Mouse (Mus musculus) mouse embryonic stem cell (cell line): ENCODE data around the gene Etfbkmt.

Experiments
- in situ Hi-C, 2 experiments: fragments of 300-500 bp; cut with MboI; formaldehyde crosslinking; loops; 1 replicate in 1 of 2; 3 replicates in 1 of 2; pipeline ENCODE4 v1.14.3; 2019 to 2020; ENCODE audit warnings: low sequenced_read_pairs in 2 of 2, low pct_unique_long_range_greater_than_20kb in 1 of 2, mixed read lengths in 1 of 2; ENCODE audit not compliant: unreplicated experiment in 1 of 2

The Etfbkmt gene

DNA sequence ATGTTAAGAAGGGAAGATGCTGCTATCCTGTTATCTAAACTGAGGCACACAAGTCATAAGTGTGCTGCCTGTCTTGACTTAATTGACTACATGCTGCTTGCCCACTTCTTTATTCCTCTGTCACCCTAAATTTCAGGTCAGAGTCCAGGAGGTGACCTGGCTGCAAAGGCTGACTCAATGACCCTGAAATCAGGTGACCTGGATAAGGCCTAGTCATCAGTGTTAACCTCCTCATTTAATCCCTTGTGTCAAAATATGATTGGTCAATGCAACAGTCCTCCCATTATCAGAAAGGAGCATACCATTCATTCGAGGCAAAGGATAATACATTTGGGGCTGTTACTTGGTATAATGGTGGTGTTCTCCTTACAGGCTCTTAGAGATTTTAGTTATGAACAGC is at the start of gene Etfbkmt:
Gene Etfbkmt, plus strand, starts transcription at position 379 of the 400 bp plus-strand sequence.
- in situ Hi-C loops, result no loop called here

DNA sequence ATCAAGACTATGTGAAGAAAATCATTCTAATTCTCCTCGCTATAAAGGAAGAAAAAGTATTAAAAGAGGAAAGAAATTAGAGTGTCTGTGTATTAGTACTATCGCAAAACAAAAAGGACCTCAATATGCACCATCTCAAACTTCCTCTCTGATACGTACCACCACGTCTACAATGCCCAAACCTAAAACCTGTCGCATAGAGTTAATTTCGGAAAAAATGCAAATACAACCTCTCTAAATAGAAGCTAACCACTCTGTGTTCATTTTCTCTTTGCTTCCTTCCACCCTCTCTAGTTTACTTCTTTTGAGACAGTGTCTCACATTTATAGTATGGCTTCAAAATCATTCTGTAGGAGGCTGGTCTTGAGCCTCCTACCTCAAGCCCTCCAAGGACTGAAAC is 47.2 kb upstream of the Etfbkmt start:
- in situ Hi-C loops, result no loop called here

GRCm38 (mm10) chr6:149093465-149093864 is 46.2 kb upstream of the Etfbkmt start:
- in situ Hi-C loops, result no loop called here

GRCm38 (mm10) chr6:149094555-149094954 is 45.1 kb upstream of the Etfbkmt start:
- in situ Hi-C loops, result no loop called here

- in situ Hi-C loops, result no loop called here
Observed at GRCm38 (mm10) chr6:149095389-149095788, 44.3 kb upstream of the Etfbkmt start.

DNA sequence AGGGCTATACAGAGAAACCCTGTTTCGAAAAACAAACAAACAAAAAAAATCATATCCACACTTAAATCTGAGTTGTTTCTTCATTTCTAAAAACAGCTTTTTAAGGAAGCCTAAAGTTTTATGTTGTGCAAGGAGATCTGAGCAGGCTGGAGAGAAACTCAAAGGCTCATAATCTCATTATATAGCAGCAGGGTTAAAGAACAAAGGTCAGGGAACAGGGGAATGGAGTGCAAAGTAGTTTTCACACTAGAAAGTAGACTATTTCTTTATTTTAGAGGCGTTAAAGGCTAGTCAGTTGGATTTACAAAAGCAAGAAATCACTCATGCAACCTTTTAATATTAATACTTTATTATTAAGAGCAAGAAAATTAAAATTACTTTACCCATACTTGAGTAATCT is 43.4 kb upstream of the Etfbkmt start:
- in situ Hi-C loops, result no loop called here

GRCm38 (mm10) chr6:149097276-149097675 is 42.4 kb upstream of the Etfbkmt start:
- in situ Hi-C loops, result no loop called here

DNA sequence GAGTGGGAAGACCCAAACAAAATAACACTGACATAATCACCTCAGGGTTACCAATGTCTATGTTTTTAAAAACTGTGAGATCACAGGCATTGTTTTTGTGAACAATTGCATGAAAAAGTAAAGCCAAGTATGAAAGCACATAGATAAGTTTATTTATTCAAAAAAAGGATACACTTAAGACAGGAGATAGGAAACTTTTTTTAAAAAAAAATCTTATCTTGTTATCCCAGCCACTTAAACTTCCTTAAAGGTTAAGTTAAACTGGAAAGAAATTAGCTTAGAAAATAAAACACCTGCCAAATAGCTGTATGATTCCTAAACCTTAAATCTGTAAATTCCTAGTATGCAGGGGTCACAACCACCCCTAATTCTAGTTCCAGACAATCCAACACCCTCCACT is 40.7 kb upstream of the Etfbkmt start:
- in situ Hi-C loops, result no loop called here

DNA sequence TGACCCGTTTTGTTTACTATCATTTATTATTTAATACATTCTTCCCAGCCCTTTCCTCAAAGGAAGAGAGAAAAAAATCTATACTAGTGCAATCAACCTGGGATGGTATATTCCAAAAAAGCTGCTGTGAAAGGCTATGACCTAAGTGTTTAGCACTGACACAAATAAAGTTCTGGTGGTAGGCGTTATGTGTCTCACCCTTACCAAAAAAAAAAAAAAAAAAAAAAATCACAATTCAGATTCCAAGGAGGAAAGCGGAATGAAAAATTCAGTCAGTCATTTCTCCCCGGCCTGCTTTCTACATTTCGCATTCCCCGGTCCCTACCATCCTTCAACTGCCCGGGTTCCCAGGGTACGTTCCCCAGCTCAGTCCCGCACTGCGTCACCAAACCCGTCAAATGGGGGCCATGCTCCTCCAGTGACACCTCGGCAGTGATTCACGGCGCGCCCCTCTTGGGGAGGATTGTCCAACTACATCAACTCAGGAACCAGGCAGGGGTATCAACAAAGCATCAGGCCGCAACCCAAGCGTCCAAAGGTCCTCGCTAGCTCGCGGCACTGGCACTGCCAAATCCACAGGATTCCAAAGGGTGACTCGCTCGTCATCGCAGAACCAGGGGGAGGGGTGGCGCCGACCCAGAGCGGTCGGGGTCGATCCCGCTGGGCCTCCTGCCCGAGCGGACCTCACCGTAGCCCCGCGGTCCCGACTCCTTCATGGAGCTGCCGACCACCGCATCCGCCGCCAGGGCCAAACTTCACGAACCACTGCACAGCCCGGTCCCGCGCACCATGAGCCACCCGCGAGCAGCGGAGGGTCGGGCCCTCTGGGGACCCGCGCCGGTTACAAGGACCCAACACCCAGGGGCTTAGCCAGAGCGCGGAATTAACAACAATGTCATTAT is 39.2 kb upstream of the Etfbkmt start:
- in situ Hi-C loops, result no loop called here

DNA sequence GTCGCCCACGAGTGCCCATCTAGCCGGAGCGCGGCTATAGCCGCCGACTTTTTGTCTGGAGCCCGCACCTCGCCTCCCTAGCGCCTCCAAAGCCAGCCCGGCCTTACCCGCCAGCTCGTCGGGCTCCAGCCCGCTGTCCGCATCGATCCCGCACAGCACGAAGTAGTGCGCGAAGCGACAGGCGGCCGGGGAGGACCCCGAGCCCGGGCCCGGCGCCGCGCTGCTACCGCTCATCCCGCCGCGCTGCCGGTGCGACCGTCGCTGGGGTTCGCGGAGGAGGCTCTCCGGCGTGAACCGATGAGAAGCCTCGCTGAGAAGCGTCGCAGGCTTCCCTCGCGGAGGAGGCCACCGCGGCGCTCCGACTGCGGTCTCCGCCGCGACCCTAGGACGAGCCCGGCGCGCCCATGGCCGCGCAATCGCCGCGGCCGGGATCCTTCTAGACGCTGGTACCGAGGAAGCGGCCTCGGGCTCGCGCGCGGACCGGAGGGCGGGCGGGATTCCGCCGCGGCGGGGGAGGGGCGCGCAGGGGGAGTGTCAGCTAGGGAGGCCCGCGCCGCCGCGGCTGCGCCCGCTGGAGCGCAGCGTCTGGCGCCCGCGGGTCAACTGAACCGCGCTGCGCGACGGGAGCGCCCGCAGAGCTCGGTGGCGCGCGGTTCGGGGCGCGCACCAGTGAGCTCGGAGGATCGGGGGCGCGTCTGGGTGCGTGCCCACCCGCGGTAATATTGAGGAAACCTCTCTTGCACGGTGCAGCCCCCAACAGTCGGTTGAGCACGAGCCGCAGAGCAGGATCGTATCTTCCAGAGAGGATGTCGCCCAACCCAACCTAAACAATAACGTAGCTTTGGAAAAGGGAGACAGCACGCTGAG is 38.3 kb upstream of the Etfbkmt start, which contains the start of gene Dennd5b:
Gene Dennd5b, minus strand, starts transcription at position 605 of the 867 bp plus-strand sequence.
- in situ Hi-C loops, result no loop called here

DNA sequence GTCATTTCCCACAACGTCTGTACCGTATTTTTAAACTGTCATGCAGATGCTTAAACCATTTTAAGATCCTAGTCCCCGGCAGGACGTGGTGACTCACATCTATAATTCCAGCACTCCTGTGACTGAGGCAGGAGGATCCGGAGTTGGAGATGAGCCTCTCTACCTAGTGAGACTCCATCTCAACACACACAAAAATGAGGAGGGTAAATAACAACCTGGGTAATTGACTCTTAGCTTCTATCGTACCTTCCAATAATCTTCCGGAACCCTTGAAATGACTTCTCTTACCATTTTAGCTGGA is 37.8 kb upstream of the Etfbkmt start:
- in situ Hi-C loops, result no loop called here

GRCm38 (mm10) chr6:149103451-149103850 is 36.2 kb upstream of the Etfbkmt start:
- in situ Hi-C loops, result no loop called here

DNA sequence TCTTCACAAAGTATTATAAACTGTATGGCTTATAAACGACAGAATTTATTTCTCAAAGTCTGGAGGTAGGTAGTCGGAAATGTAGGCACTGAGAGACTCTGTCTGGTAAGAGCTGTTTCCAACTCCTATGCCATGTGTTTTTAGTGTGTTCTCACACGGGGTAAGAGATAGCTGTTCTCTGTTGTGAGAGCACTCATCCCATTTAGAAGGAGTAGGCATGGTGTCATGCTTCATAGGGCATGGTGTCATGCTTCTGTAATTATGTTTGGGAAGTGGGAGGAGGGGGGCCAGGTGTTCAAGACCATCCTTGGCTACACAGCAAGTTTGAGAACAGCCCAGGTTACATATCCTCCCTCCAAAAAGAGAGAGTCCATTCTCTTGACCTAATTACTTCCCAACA is 32.0 kb upstream of the Etfbkmt start:
- in situ Hi-C loops, result no loop called here

GRCm38 (mm10) chr6:149108909-149109308 is 30.7 kb upstream of the Etfbkmt start:
- in situ Hi-C loops, result no loop called here

DNA sequence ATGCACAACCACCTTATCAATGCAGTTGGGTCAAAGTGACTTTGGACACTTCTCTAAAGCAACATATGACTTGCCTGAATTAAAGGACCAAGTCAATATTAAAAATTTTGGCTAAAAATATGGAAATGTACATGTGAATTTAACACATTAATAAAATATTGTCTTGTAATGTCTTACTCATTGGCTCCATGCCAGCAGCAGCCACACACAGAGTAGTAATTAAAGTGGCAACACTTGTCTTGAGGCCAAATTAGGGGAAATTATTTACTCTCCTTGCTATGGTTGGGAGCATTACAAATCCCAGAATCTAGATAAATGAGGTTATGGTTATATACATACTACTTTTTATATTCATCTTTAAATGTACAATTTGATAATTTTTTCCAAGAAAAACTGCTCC is 22.7 kb upstream of the Etfbkmt start:
- in situ Hi-C loops, result loop anchor here (5.0 to 10.0 kb wide), 3 partner anchors 52 to 105 kb away; no protein-coding TSS in a partner anchor

DNA sequence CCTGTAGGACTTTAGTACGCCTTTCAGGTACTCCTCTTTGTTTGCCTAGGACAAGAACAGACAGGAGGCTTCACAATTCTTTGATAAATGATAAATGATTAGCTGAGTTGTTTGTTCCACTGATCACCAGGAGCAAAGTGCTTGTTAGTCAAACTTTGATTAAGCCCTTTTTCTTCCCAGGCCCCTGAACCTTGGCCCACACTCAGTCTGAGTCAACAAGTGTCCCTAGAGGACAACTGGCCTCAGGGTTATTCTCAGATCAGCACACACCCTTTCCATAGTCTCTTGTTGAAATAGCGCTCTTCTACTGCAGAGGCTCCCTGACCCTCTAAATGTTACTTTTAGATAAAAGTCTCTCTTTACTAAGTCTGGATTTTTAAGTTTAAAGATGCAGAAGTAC is 20.7 kb upstream of the Etfbkmt start:
- in situ Hi-C loops, result loop anchor here (5.0 to 10.0 kb wide), 3 partner anchors 54 to 107 kb away; no protein-coding TSS in a partner anchor

DNA sequence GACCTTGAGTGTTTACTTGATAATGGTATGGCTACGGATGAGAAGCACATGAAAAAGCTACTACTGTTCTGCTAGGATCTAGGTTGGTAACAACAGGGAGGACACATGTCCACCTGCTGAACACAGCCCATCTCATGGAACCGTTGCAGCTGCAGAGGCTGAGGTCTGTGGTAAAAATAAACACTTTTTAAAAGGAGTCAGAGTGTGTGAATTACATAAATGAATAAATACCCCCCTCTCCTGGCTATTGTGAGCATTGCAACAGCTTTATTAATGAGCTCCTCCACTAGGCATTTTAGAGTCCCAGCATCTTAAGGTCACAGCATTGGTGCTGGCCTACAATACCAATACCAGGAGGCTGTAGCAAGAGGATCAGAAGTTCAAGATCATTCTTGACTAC is 19.8 kb upstream of the Etfbkmt start:
- in situ Hi-C loops, result loop anchor here (5.0 to 10.0 kb wide), 3 partner anchors 55 to 108 kb away; no protein-coding TSS in a partner anchor

DNA sequence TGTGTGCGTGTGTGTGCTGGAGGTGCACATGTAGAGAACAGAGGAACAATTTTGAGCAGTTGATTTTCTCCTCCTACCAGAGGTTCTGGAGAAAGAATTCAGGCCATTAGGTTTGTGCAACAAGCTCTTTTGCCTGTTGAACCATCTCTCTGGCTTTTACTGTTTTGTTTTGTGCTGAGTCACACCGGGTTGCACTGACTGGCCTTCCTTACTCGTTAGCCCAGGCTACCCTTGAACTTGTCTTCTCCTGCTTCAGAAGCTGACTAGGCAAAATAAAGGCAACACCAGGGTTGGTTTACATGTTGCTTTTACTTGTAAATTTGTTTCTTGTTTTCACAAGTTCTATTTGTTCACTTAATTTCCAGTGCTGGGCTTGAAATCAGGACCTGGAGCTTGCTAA is 16.6 kb upstream of the Etfbkmt start:
- in situ Hi-C loops, result no loop called here

DNA sequence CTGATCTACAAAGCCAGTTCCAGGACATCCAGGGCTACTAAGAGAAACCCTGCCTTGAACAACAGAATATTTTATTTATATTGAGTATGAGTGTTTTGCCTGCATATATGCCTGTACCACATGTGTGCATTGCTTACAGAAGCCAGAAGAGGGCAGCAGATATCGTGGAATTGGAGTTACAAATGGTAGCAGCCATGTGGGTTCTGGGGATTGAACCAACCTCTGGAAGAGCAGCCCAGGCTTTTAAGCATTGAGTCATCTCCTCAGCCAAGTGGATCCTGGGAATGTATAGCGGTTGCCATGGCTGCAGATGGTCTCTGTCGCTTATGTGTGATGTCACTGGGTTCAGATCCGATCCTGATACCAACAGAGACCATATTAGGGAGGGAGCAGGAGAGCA is 13.0 kb upstream of the Etfbkmt start:
- in situ Hi-C loops, result no loop called here
